Mouse (Mus musculus) adrenal gland, postnatal 14 days (tissue): ENCODE results near the gene Tmem150a. TPM values are rescaled to one million over a fixed set of nuclear protein-coding genes. Genes with fewer than 3 reads are reported as not detected.

ENCODE experiments used
- DNase-seq: peaks from one replicate; pipeline ENCODE4 v3.0.0; 2021; ENCODE audit warnings: mixed read lengths
- total RNA-seq: library from RNA; stranded (reverse); gene quantifications from 2 replicates; pipeline ENCODE4 v1.2.3, GENCODE M21; 2021

The Tmem150a gene
- total RNA-seq, 1 experiment from 2014 or later: 36.5 TPM

- DNase-seq: no peak
These were observed 5.0 kb upstream of the Tmem150a start for GRCm38 (mm10) chr6:72350214-72350613.

DNA sequence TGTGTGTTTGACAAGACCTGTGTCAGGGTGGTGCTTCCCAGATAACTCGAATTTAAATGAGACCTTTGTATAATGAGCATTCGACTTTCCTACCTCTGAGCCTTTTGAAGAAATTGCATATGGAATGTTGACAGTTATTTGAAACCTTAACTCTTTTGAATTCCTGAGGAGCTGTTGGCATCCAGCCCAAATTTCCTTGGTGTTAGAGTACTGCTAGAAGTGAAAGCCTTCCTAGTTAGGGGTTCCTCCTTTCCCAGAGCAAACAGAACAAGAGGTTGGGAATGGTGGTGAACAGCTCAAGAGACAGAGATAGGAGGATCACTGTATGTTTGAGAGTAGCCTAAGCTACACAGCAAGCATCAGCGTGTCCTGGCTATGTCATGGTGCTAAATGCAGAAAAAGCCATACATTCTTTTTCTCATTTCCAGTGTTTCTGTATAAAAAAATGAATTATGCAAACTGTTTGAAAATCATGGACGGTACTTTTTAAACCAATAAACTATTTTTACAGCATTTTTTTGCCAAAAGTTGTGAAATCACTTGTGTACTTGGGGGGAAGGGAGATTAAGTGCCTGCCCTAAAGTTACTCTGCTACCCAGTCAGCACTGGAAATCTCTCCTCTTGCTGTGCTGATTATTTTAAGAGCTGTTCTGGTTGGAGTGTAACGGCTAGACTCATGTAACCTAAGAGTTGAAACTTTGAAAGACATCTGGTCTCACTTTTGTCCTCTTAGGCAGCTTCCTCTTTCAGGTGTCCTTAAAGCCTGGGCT, 2.4 kb upstream of the Tmem150a start:
- DNase-seq: no peak

DNA sequence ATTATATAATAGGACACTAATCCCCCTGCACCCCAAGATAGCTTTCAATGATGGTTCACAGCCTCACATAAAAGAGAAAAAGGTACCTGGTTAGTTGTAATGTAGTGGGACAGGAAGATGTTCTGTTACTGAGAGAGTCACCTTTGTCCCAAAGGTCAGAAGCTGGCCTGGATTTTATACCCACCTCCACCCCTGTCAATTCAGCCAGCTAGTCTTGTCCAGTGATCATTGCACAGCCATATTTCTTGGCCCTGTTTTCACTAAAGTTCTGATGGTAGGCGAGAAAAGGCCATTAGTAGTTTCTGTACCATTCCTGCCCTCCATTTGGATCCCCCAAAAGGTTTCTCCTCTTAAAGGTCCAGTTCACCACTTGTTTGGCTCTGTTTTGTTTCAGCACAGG, 1.2 kb upstream of the Tmem150a start:
- DNase-seq: no peak

DNA sequence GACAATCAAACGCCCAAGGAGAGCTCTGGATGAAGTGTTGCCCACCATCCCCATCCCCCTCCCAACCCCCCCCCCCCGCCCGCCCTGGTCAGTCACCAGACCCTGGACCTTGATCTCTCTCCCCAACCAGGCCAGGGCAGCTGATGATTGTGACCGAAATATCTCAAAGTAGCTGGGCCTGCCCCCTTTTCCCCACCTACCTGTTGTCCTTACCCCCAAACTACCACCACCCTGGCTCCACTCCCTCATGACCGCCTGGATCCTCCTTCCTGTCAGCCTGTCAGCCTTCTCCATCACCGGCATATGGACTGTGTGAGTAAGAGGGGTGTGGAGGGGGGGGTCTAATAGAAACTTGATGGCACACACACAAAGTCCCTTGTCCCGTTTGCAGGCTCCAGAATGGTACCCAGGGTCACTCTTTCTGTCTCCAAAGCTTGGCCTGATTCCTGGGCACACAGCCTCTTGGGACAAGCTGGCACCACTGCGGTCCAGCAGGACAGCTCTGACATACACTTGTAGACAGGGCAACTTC, 820 bp downstream of the Tmem150a start:
- peak; percentile 63 for DNase-seq

GRCm38 (mm10) chr6:72357164-72358079, 2.2 kb downstream of the Tmem150a start:
- DNase-seq: no peak

DNA sequence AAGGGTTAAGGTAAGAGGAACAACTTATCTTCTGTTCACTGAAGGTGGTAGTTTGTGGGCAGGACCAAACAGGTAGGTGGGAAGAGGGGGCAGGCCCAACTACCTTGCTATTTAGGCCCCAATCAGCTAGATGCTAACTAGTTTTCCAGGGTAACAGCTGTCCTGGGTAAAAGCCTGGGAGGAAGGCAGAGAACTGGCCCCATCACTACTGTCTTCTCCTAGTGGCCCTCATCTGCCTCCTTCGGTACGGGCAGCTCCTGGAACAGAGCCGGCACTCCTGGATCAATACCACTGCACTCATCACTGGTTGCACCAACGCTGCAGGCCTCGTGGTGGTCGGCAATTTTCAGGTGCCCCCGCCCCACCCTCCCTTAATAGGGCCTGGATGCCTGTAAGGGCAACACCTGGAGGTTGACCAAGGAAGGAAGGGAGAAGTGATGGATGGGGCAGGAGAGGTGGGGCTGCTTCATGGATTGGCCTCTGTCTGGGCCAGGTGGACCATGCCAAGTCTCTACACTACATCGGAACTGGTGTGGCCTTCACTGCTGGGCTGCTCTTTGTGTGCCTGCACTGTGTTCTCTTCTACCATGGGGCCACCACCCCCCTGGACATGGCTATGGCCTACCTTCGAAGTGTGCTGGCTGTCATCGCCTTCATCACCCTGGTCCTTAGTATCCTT, 3.0 kb downstream of the Tmem150a start:
- DNase-seq: no peak

DNA sequence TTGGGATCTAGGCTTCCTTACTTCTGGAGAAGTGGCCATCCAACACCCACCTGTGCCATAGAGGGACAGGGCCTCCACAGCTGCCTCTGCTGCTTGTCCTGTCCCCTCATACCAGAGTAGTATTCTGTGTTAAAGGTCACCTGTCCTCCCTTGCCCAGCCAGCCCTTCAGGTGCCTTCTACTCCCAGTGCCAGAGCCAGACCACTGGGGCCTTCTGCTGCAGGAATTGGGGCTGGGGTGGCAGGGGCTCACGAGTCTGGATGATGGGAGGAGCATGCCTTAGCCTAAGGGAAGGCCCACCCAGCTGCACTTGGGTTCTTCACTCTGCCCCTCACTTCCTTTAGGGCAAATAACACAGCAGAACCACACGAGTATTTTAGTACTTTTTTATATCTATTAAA, 4.1 kb downstream of the Tmem150a start:
- no peak for DNase-seq

DNA sequence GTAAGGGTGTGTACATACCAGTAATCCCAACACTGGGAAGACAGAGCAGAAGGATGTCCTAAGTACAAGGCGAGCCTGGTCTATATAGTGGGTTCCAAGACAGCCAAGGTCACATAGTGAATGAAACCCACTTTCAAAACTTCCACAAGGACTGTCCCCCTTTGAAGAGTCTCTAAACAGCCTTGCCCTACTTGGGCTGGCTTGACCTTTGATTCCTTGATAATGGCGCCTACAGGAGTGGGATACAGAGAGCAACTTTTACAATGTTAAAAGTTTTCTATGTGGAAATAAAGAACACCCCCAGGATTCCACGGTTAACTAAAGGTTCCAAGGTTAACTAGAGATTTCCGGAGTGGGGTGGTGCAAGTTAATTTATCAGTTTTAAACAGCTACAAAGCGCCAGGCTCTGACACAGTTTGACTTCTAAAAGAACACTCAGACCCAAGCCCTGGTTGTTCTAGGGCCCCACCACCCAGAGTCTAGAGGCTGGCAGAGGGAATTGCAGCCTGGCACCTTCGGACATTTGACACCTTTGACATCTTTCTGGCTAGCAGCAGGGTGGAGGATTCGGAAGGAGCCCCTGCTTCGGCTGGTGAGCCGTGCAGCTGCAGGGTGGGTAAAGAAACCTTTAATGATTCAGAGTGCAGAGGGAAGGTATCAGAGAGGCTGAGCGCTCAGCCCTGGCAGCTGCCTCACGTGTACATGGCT, 4.8 kb downstream of the Tmem150a start:
- no peak for DNase-seq

- DNase-seq: no peak
These were observed 5.3 kb downstream of the Tmem150a start for GRCm38 (mm10) chr6:72360599-72360935.

GRCm38 (mm10) chr6:72361121-72361551, 5.9 kb downstream of the Tmem150a start:
- peak; percentile 77 for DNase-seq

GRCm38 (mm10) chr6:72362132-72363028, 7.1 kb downstream of the Tmem150a start:
- DNase-seq: peak; percentile 97

- DNase-seq: no peak
These were observed 8.8 kb downstream of the Tmem150a start for GRCm38 (mm10) chr6:72364009-72364408.

DNA sequence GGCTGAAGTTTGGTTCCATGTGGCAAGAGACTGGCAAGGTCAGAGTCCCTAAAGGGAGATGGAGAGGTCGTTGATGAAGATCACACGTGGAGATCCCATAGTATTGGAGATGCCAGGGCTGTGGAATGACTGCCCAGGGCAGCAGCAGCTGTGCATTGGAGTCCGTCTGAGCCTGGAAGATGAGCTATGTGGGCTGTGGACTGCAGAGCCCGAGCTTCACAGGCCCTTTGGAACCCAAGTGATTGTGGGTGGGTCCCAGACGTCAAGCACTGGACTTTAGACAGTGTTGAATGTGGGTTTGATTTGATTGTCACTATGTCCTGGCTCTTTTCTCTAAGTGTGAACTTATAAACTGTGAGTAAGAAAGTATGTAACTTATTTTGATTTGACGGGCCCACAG, 9.7 kb downstream of the Tmem150a start:
- no peak for DNase-seq

DNA sequence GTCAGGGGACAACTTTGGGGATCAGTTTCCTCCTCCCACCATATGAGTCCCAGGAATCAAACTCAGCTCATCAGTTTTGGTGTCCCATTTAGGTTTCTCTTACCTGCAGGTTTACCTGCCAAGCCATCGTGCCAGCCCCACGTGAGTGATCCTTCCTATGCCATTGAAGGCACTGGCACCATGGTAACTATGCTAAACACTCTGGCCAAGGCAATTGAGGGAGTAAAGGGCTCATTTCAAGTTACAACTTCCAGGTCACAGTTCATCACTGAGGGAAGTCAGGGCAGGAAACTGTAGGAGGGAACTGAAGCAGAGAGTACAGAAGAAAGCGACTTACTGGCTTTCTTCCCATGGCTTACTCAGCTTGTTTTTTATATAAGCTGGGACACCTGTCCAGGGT, 11.1 kb downstream of the Tmem150a start:
- no peak for DNase-seq

GRCm38 (mm10) chr6:72366844-72367443, 11.7 kb downstream of the Tmem150a start, which contains the start of gene Rnf181:
TSS of gene Rnf181 (minus strand) at chr6:72366956.
- DNase-seq: no peak

DNA sequence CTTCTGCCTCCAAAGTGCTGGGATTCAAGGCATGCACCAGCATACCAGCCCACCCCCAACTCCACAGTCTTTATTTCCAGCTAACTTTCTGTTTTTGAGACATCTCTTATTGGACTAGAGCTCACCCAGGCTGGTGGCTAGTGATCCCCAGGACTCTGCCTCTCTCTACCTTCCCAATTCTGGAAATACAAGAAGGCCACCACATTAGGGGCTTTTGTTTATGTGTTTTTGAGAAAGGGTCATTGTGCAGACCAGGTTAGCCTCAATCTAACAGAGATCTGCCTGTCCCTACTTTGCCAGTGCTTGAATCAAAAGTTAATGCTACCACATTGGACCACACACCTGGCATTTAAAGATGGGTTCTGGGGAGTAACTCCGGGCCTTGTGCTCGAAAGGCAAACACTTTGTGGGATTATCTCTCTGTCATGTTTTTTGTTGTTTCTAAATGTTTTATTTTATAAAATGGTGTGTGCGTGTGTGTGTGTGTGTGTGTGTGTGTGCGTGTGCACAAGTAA, 12.3 kb downstream of the Tmem150a start:
- no peak for DNase-seq

DNA sequence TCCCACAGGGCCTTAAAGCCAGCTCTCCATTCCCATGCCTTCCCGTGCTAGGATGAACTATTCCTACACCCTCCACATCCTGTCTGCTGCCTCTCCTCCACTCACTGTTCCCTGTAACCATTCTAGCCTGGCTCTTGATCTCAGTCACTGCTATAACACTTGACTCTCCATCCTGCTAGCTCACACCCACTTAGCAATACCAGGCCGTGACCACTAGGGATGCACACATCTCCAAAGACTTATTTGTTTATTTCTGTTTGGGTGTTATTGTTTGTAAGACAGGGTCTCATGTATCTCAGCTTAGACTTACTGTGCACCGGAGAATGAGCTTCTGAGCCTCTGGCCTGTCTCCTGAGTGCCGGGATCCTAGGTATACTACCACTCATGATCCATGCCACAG, 14.3 kb downstream of the Tmem150a start:
- DNase-seq: no peak

DNA sequence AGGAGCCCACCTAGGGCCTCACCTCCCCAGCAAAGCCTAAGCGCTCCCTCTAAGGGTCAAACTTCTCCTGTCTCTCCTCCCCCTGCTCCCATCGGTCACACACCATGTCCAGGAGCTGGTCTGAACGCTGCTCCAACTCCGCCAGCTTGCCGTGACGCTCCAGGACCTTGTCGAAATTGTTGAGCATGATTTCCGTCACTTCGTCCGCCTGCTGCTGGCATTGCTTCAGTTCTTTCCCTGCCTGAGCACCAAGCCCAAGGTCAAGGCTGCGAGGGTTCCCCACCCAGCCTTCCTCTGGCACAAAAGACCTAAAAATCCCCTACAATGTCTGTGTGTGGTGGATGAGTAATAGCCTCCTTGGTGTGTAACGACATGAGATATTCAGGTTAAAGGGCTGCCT, 14.8 kb downstream of the Tmem150a start:
- peak; percentile 87 for DNase-seq

DNA sequence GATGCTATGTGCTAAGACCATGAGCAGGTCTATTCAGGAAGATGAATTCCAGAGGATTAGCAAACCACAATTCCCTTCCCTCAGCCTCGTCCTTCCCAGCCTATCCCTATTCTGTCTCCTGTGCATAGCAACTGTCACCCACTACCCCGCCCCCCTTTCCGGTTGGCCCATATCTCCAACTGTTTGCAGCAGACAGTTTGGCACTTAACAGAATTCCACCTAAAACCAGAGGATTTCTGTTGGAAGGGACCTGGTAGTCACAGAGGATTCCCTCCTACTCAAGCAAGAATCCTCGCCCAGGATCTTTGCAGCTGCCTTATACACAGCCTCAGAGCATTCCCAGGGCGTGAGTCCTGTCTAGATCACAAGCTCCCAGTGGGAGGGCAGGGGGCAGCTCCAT, 15.9 kb downstream of the Tmem150a start:
- DNase-seq: peak; percentile 54

GRCm38 (mm10) chr6:72371571-72371970, 16.3 kb downstream of the Tmem150a start:
- no peak for DNase-seq
